Mouse (Mus musculus): ENCODE measurements around the gene Nsg2. TPM values are rescaled to one million over a fixed set of nuclear protein-coding genes. Genes with fewer than 3 reads are reported as not detected.
"Not testable (repeated sequence)": the region's sequence is repeated elsewhere in the genome, so short reads cannot be mapped to it uniquely, and the experiment has no call there.

The Nsg2 gene
- polyA plus RNA-seq, 1 experiment from 2014 or later, result 193 TPM

DNA sequence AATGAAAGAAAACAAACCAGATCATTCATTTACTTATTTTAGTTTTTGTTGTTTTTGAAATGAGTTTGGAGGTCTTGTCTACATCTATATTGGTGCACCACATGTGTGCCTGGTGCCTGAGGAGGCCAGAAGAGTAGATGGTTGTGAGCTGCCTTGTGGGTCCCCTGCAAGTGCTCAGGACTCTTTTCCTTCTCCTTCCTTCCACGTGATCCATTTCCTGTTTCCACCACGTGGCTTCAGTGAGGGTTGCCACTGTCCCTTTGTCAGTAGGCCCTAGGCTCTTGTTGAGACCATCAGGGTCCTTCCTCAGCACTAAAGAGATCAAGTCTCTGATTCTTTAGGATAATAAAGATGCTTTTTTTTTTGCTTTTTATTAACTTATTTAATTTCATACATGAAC, 15.5 kb upstream of the Nsg2 start:
- H3K9me3 ChIP-seq, result no peaks in the 10 kb centered on the region
- no peak for ATAC-seq (ENCODE audit: low FRiP score, low read depth)
- H3K36me3 ChIP-seq, result no peaks in the 10 kb centered on the region
- H3K4me2 ChIP-seq (replicated peaks), result no peak overlapping the region
- no peak overlapping the region for H3K27ac ChIP-seq (replicated peaks)
- no peaks in the 10 kb centered on the region for H3K4me1 ChIP-seq
- 84% methylated on average over 2 of the region's 2 CpGs for WGBS
- H3K27me3 ChIP-seq, result no peaks in the 10 kb centered on the region
- H3K9ac ChIP-seq (replicated peaks), result no peak overlapping the region
- H3K4me3 ChIP-seq, result no peak overlapping the region

DNA sequence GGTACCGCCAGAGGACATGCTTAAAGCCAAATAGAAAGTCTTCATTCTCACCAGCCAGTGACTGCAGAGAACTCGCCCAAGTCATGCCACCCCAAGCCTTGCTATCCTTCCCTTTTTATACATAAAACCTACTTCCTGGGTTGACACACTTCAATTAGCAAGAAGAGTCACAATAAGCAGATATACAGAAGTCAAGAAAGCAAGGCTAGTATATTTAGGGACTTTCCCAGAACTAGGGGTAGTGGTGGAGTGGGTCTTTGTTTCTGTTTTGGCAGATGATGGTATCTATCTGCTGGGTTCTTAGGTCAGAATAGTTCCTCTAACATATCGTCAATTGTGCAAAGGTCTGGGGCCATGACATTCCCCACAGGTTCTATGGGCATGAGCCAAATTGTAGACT, 7.7 kb upstream of the Nsg2 start:
- no peaks in the 10 kb centered on the region for H3K4me1 ChIP-seq
- H3K36me3 ChIP-seq, result no peaks in the 10 kb centered on the region
- no peak overlapping the region for H3K9ac ChIP-seq (replicated peaks)
- no peak for ATAC-seq (ENCODE audit: low FRiP score, low read depth)
- H3K4me2 ChIP-seq (replicated peaks), result no peak overlapping the region
- no peaks in the 10 kb centered on the region for H3K27me3 ChIP-seq
- 91% methylated on average over 3 of the region's 3 CpGs for WGBS
- no peaks in the 10 kb centered on the region for H3K9me3 ChIP-seq
- no peak overlapping the region for H3K4me3 ChIP-seq
- H3K27ac ChIP-seq (replicated peaks), result no peak overlapping the region

DNA sequence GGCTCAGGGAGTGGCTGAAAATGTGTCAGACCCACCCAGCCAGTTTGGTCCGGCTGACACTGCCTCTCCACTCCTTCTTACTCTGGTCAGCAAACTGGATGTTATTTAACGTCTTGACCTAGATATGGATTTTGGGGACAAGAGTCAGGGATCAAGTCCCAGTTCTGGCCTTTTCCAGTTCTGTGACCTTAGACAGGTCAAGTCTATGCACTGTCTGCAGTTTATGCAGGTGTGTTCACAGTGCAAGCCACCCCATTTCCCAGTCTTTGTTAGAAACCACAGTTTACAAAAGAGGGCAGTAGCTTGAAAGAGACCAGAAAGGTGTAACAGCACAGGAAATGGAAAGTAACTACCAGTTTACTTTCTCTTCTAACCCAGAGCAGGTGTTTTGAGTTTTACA, 547 bp upstream of the Nsg2 start:
- no peaks in the 10 kb centered on the region for H3K9me3 ChIP-seq
- peaks cover 14% of the 10 kb centered on the region for H3K36me3 ChIP-seq
- H3K4me1 ChIP-seq, result peaks cover 33% of the 10 kb centered on the region
- 0 out of 2 replicates have a peak overlapping the region, but pooled peaks have one; percentile 31 for H3K27ac ChIP-seq (replicated peaks)
- no peak overlapping the region for H3K4me3 ChIP-seq
- H3K27me3 ChIP-seq, result no peaks in the 10 kb centered on the region; the same call in 1 of the 2 replicates
- ATAC-seq (ENCODE audit: low FRiP score, low read depth), result peak; percentile 16; the same call in 1 of the 2 replicates
- no peak overlapping the region for H3K9ac ChIP-seq (replicated peaks)
- WGBS, result 37% methylated on average over 2 of the region's 2 CpGs
- H3K4me2 ChIP-seq (replicated peaks), result no peak overlapping the region

DNA sequence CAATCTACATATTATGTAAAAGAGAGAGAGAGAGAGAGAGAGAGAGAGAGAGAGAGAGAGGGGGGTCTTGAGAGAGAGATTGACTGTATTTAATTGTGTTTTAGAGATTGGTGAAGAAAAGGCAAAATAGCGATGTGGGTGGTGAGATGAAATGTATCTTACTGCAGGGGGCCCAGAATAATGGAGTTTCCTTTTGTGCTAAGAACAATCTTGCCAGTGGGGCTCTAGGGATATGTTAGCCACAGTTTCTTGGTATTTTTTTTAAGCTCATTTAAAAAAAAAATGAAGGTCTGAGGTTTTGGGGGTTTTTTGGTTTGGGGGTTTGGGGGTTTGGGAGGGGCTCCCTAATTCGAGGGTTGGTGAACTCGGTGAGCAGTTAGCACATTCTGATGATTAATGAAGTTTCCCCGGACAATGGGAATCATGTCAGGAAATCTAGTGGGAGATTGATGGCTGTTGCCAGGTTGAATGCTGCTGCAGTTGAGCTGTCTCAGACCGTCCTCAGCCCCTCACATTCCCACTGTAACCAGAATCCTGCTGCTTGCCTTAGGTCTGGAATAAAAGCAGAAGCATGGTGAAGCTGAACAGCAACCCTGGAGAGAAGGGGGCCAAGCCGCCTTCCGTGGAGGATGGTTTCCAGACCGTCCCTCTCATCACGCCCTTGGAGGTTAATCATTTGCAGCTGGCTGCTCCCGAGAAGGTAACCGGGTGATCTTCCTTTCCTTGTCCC, 1.1 kb downstream of the Nsg2 start:
- Histone ChIP-seq H3K36me3 (peaks cover 29% of the 10 kb centered on the region), H3K27me3 (no peaks in the 10 kb centered on the region; the same call in 1 of the 2 replicates), H3K9me3 (peaks cover 7% of the 10 kb centered on the region), H3K4me3 (peak overlapping the region; percentile 52), H3K9ac (replicated peaks) (peak overlapping the region; percentile 73), H3K4me2 (replicated peaks) (peak overlapping the region; percentile 67), H3K4me1 (peaks cover 33% of the 10 kb centered on the region), H3K27ac (replicated peaks) (peak overlapping the region; percentile 93)
- ATAC-seq (ENCODE audit: low FRiP score, low read depth), result no peak
- WGBS, result 3% methylated on average over 11 of the region's 11 CpGs

DNA sequence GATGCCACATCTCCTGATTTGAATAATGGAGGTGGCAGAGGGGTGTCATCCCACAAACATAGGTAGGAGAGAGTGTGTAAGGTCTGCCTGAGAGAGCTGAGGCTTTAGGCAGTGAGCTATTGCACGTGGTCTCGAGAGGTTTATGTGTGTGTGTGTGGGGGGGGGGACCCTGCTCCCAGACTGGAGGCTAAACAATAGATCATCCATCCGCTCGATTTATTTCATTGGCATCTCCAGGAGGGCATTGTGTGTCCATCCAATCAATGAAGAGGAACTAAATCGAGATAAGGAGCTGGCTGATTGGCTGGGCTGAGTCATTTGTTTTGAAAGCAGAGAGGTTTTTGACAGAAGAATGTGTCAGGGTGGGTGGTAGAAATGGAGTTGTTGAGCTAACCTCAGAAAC, 2.4 kb downstream of the Nsg2 start:
- H3K36me3 ChIP-seq, result peaks cover 42% of the 10 kb centered on the region
- under 1% methylated on average over 5 of the region's 5 CpGs for WGBS
- H3K9ac ChIP-seq (replicated peaks), result peak overlapping the region; percentile 73
- peak; percentile 75 for ATAC-seq (ENCODE audit: low FRiP score, low read depth)
- peak overlapping the region; percentile 67 for H3K4me2 ChIP-seq (replicated peaks)
- H3K27me3 ChIP-seq, result no peaks in the 10 kb centered on the region; the same call in 1 of the 2 replicates
- peak overlapping the region; percentile 52 for H3K4me3 ChIP-seq
- peaks cover 33% of the 10 kb centered on the region for H3K4me1 ChIP-seq
- peaks cover 19% of the 10 kb centered on the region for H3K9me3 ChIP-seq
- H3K27ac ChIP-seq (replicated peaks), result peak overlapping the region; percentile 93

DNA sequence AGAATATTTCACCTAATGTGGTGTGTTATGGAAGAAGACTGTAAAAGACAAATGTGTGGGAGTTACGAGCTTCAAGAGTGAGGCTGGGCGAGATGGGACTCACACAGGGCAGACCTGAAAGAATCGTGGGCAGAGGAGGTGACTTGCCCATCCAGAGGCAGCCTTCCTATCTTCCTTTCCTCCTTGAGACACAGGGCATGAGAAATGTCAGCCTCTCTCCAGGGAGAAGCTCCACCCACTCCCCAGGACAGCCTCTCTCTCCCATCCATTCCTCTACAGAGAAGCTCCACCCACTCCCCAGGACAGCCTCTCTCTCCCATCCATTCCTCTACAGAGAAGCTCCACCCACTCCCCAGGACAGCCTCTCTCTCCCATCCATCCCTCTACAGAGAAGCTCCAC, 7.8 kb downstream of the Nsg2 start:
- not testable (repeated sequence) for H3K27me3 ChIP-seq; H3K4me2 ChIP-seq (replicated peaks); H3K27ac ChIP-seq (replicated peaks); ATAC-seq (ENCODE audit: low FRiP score, low read depth); H3K9ac ChIP-seq (replicated peaks); H3K4me3 ChIP-seq
- Histone ChIP-seq H3K36me3 (peaks cover 47% of the 10 kb centered on the region), H3K9me3 (peaks cover 19% of the 10 kb centered on the region), H3K4me1 (peaks cover 45% of the 10 kb centered on the region)
- 82% methylated on average over 3 of the region's 3 CpGs for WGBS

DNA sequence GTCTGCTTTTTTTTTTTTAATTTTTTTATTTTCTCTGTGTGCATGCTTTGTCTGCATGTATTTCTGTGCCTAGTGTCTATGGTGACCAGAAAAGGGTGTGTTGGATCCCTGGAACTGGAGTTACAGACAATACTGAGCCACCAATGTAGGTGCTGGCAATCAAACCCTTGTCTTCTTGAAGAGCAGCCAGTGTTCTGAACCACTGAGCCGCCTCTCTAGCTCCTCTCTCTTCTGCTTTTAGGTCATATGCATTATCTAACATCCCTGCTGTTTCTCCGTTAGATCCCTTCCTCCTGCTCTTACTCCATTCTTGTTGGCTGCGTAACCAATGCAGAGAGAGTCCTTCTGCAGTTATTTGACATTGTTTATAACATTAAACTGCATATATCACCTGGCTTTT, 8.6 kb downstream of the Nsg2 start:
- Histone ChIP-seq H3K9me3 (peaks cover 19% of the 10 kb centered on the region), H3K27ac (replicated peaks) (peak overlapping the region; percentile 84), H3K4me3 (no peak overlapping the region), H3K27me3 (no peaks in the 10 kb centered on the region), H3K4me2 (replicated peaks) (no peak overlapping the region), H3K4me1 (peaks cover 39% of the 10 kb centered on the region), H3K9ac (replicated peaks) (no peak overlapping the region), H3K36me3 (peaks cover 49% of the 10 kb centered on the region)
- 71% methylated on average over 3 of the region's 3 CpGs for WGBS
- ATAC-seq (ENCODE audit: low FRiP score, low read depth), result no peak

DNA sequence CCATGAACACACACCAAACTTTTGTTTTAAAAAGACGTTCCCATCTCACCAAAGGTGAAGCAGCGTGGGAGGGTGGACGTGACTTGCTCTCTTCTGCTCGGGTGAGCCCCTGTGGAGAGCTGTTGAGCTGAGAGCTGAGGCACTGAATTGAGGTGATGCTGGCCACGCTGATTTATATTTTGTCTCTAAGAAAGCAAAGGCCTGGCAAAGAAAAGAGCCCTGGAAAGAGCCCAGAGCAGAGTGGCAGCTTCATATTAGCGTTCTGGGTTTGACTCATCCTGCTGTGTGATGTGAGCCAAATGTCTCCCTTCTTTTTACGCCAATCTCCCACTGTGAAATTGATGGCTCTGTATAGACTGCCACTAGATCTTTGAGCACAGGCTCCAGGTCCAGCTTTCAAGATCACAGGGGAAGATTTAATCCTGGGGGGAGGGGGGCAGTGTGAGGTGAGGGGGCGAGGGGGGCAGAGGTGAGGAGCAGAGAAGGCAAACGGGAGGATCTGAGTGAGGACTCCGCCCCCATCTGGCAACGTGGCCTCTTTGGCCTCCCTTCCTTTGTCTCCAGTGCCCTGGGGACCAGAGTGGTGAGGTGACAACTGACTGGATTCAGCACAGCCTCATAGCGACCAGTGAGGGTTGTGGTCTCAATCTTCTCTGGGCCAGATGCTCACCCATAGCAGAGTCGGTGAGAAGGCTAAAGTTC, 9.8 kb downstream of the Nsg2 start:
- ATAC-seq (ENCODE audit: low FRiP score, low read depth), result peak; percentile 88
- H3K9ac ChIP-seq (replicated peaks), result peak overlapping the region; percentile 24; the same call in 1 of the 2 replicates
- H3K36me3 ChIP-seq, result peaks cover 42% of the 10 kb centered on the region
- H3K9me3 ChIP-seq, result peaks cover 19% of the 10 kb centered on the region
- peak overlapping the region; percentile 34 for H3K4me2 ChIP-seq (replicated peaks)
- WGBS, result 5% methylated on average over 13 of the region's 13 CpGs
- peak overlapping the region; percentile 84 for H3K27ac ChIP-seq (replicated peaks)
- H3K27me3 ChIP-seq, result no peaks in the 10 kb centered on the region
- peaks cover 39% of the 10 kb centered on the region for H3K4me1 ChIP-seq
- no peak overlapping the region for H3K4me3 ChIP-seq

DNA sequence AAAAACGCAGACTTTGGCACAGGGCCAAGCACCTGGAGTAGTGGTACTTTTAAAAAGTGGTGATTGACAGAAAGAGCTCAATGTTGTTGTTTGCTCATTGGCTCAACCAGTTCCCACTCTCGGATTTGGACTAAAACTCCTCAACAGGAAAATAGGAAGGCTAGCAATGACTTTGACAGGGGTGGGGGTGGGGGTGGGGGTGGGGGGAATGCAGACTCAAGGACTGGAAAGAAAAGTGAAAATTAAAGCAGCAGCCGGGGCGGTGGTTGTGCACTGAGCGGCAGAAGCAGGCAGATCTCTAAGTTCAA, 10.4 kb downstream of the Nsg2 start:
- H3K36me3 ChIP-seq, result peaks cover 37% of the 10 kb centered on the region
- H3K4me2 ChIP-seq (replicated peaks), result peak overlapping the region; percentile 34
- H3K4me3 ChIP-seq, result no peak overlapping the region
- H3K27ac ChIP-seq (replicated peaks), result peak overlapping the region; percentile 84
- 36% methylated on average over 5 of the region's 5 CpGs for WGBS
- ATAC-seq (ENCODE audit: low FRiP score, low read depth), result peak; percentile 31
- H3K9ac ChIP-seq (replicated peaks), result 0 out of 2 replicates have a peak overlapping the region, but pooled peaks have one; percentile 24
- H3K4me1 ChIP-seq, result peaks cover 39% of the 10 kb centered on the region
- no peaks in the 10 kb centered on the region for H3K27me3 ChIP-seq
- H3K9me3 ChIP-seq, result peaks cover 19% of the 10 kb centered on the region

DNA sequence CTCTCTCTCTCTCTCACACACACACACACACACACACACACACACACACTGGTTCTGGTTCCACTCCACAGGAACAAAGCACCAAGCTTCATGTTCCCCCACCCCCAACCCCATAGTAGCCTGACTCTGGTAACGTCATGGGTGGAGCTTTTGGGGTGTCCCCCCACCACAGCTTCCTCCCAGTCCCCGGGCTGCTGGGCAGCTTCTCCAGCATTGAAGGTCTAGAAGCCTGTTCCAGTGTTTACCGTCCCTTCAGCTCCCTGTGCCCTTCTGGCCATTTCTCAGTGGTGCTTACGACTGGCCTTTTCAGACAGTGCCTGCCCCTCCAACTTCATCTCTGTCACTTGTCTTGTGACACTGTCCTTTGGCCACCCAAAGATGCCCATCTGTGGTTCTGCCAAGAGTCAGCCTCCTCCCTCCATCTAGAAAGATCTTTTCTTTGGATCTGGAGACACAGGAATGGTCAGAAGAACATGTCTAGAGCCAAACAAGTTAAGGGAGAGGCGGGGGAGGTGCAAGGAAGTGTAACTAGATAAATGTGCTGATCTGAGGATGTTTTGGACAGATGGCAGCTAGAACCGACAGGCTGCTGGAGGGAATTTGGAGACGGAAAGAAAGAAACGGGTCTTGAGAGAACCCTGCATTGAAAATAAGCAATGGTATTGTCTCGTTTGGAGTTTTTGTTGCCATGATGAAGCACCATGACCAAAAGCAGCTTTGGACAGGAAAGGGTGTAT, 11.8 kb downstream of the Nsg2 start:
- 75% methylated on average over 9 of the region's 9 CpGs for WGBS
- Histone ChIP-seq H3K4me2 (replicated peaks) (no peak overlapping the region; the same call in 1 of the 2 replicates), H3K27me3 (no peaks in the 10 kb centered on the region), H3K4me1 (peaks cover 44% of the 10 kb centered on the region), H3K36me3 (peaks cover 23% of the 10 kb centered on the region), H3K9ac (replicated peaks) (no peak overlapping the region), H3K27ac (replicated peaks) (no peak overlapping the region), H3K4me3 (no peak overlapping the region), H3K9me3 (peaks cover 5% of the 10 kb centered on the region; the same call in 1 of the 2 replicates)
- no peak for ATAC-seq (ENCODE audit: low FRiP score, low read depth)

DNA sequence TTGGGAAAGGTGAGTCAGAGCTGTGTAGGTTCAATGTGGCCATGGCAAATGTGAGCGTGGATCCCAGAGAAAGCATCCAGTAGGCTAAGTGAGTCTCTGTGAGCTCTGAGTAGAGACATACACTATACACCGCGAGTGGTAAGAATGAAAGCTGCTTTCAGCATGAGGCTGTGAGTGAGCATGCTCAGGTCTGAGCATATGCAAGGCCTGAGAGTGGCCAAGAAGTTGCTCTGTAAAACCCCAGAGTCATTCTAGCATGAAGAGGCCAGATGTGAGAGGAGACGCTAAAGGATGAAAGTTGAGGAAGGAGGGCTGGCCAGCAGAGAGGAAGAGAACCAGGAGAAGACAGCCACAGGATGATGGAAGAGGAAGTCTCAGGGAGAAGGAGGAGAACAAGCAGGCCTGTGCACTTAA, 12.8 kb downstream of the Nsg2 start:
- 92% methylated on average over 4 of the region's 4 CpGs for WGBS
- Histone ChIP-seq H3K9ac (replicated peaks) (no peak overlapping the region), H3K4me3 (no peak overlapping the region), H3K27me3 (no peaks in the 10 kb centered on the region), H3K36me3 (peaks cover 17% of the 10 kb centered on the region; the same call in 1 of the 2 replicates), H3K27ac (replicated peaks) (no peak overlapping the region), H3K4me2 (replicated peaks) (no peak overlapping the region), H3K4me1 (peaks cover 54% of the 10 kb centered on the region), H3K9me3 (no peaks in the 10 kb centered on the region)
- no peak for ATAC-seq (ENCODE audit: low FRiP score, low read depth)

DNA sequence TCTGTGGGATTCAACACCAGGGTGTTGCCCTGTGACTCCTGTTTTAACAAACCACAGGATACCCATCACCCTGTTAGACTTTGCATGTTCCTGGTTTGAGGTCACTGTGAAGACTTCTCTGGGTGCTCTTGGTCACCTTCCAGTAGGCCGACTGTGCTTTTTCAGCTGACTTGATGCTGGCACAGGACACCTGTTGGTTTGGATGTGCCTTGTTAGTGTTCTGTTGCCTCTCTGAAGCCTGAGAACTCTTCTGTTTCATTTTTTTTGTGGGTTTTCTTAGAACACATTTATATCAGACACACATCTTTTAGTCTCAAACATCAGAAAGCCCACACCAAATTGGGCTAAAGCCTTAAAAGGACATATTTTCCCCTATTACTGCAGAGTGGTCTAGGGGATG, 13.3 kb downstream of the Nsg2 start:
- H3K9ac ChIP-seq (replicated peaks), result no peak overlapping the region
- WGBS, result 89% methylated on average over 1 of the region's 1 CpGs
- ATAC-seq (ENCODE audit: low FRiP score, low read depth), result no peak
- no peak overlapping the region for H3K4me2 ChIP-seq (replicated peaks)
- peaks cover 22% of the 10 kb centered on the region for H3K36me3 ChIP-seq
- H3K9me3 ChIP-seq, result no peaks in the 10 kb centered on the region
- H3K4me1 ChIP-seq, result peaks cover 60% of the 10 kb centered on the region
- H3K4me3 ChIP-seq, result no peak overlapping the region
- no peak overlapping the region for H3K27ac ChIP-seq (replicated peaks)
- H3K27me3 ChIP-seq, result no peaks in the 10 kb centered on the region
